Mouse (Mus musculus): ENCODE results near the gene Ibsp.

DNA sequence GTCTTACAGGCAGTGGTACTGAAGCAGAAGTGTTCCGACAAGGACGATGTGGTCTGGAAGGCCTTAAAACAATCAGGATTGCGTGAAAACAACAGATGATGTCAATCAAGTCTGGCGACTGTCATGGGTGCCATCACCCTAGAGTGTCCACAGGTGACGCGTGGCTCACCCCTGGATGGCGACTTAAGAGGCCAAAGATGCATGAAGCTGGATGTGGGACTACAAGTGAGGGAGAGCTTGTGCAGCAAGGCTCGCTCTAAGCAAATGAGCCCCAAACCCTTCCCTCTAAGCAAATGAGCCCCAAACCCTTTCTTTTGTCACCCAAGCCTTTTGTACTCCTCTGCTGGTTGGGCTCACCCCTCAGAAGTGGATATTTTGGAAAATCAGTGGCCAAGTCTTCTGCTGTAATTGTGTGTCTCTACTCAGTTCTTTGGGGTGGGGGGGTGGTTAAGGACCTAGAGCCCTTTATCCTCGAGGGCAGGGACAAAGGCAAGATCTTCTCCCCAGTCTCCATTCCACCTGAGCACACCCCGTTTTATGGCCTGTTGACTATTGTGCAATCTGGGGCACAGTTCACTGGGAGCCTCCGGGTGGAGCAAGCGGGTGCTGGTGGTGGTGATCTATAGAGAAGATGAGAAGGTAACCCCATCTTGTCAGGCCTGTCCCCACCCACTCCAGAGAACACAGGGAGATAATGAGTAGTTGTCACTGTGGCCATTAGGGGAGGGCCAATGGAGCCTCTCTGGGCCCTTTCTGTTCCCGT lies 35.8 kb upstream of the Ibsp start:
- TF ChIP-seq POLR2A (IDR thresholded peaks at IDR 0.05; ENCODE audit: low read depth, low read length) = no peak
- no peak for TF ChIP-seq CTCF (IDR thresholded peaks at IDR 0.05; ENCODE audit: borderline replicate concordance, insufficient read depth, low read length)
